Mouse (Mus musculus) kidney, postnatal 0 days (tissue): ENCODE data around the gene Cyp4f37. TPM values are rescaled to one million over a fixed set of nuclear protein-coding genes. Genes with fewer than 3 reads are reported as not detected.
"Not testable (repeated sequence)": the region's sequence is repeated elsewhere in the genome, so short reads cannot be mapped to it uniquely, and the experiment has no call there.

Experiments
- ATAC-seq: fragments of 200-750 bp; cut with Nextera tagmentation; replicated peaks from 2 replicates; pipeline ENCODE4 v1.8.0; 2017; ENCODE audit warnings: low read depth, moderate number of reproducible peaks, moderate TSS enrichment, moderate library complexity; ENCODE audit not compliant: low FRiP score
- DNase-seq: peaks from one replicate; pipeline ENCODE4 v3.0.0-alpha.2; 2016; ENCODE audit warnings: low spot score
- H3K27ac ChIP-seq: fragments of 300-500 bp; sonication (generic); 2 replicates; pipeline ENCODE4 v1.5.1; 2014; ENCODE audit warnings: mild to moderate bottlenecking
- H3K27me3 ChIP-seq: fragments of 300-500 bp; sonication (generic); 2 replicates; pipeline ENCODE4 v1.6.1; 2014; ENCODE audit warnings: low read length, mixed read lengths; ENCODE audit not compliant: insufficient read depth
- H3K36me3 ChIP-seq: fragments of 300-500 bp; sonication (generic); 2 replicates; pipeline ENCODE4 v1.6.1; 2014; ENCODE audit warnings: low read length, mixed read lengths; ENCODE audit not compliant: insufficient read depth
- H3K4me1 ChIP-seq: fragments of 300-500 bp; sonication (generic); replicated peaks from 2 replicates; pipeline ENCODE4 v1.6.1; 2014; ENCODE audit warnings: antibody characterized with exemption, low read length, mixed read lengths; ENCODE audit not compliant: insufficient read depth
- H3K4me2 ChIP-seq: fragments of 300-500 bp; sonication (generic); 2 replicates; pipeline ENCODE4 v1.6.1; 2014; ENCODE audit warnings: mild to moderate bottlenecking, low read length, moderate library complexity, mixed read lengths
- H3K4me3 ChIP-seq: fragments of 300-500 bp; sonication (generic); replicated peaks from 2 replicates; pipeline ENCODE4 v1.5.1; 2014; ENCODE audit warnings: low read depth, low read length
- H3K9ac ChIP-seq: fragments of 300-500 bp; sonication (generic); 2 replicates; pipeline ENCODE4 v1.6.1; 2014; ENCODE audit warnings: low read depth, low read length
- H3K9me3 ChIP-seq: fragments of 300-500 bp; sonication (generic); replicated peaks from 2 replicates; pipeline ENCODE4 v1.6.1; 2016; ENCODE audit warnings: low read length, inconsistent platforms, mixed read lengths
- CTCF ChIP-seq: IDR thresholded peaks from 2 replicates; pipeline ENCODE4 v1.5.1; 2016; ENCODE audit warnings: antibody characterized with exemption, low read depth, mild to moderate bottlenecking, moderate library complexity
- WGBS: fragments of 180-500 bp; shearing (Covaris S2); extraction: QIAGEN DNeasy Blood & Tissue Kit; methylation state at CpG from one replicate; pipeline ENCODE4 v1.1.7; 2014; 5-methylcytosine and 5-hydroxymethylcytosine counted together
- polyA plus RNA-seq: library from polyadenylated mRNA; unstranded; fragments of >200 nt; fragmentation: Nextera tagmentation; extraction: Ambion mirVana; gene quantifications from 2 replicates; pipeline ENCODE4 v1.2.1, GENCODE M21; 2015

Gene Cyp4f37
- not detected in 2 replicates for polyA plus RNA-seq

GRCm38 (mm10) chr17:32621018-32621417 is at the start of gene Cyp4f37:
Gene Cyp4f37, plus strand, starts transcription at chr17:32621309.
- not testable (repeated sequence) for H3K9me3 ChIP-seq, H3K36me3 ChIP-seq, H3K4me2 ChIP-seq, H3K9ac ChIP-seq, H3K4me3 ChIP-seq, H3K27ac ChIP-seq, ATAC-seq, H3K4me1 ChIP-seq, DNase-seq, H3K27me3 ChIP-seq
- WGBS, result 58% methylated on average over 4 of the region's 4 CpGs

GRCm38 (mm10) chr17:32573286-32573685 is 47.8 kb upstream of the Cyp4f37 start:
- H3K4me2 ChIP-seq, H3K9me3 ChIP-seq, H3K27me3 ChIP-seq, H3K36me3 ChIP-seq, H3K4me1 ChIP-seq, H3K4me3 ChIP-seq, H3K9ac ChIP-seq, ATAC-seq, H3K27ac ChIP-seq: not testable (repeated sequence)
- 38% methylated on average over 2 of the region's 2 CpGs for WGBS
- DNase-seq, result peak; percentile 9

- H3K4me3 ChIP-seq, result no peak overlapping the region
- H3K27me3 ChIP-seq, result no peaks in the 10 kb centered on the region
- ATAC-seq (no peak), DNase-seq (peak; percentile 2)
- no peak overlapping the region for H3K4me2 ChIP-seq
- H3K9me3 ChIP-seq, result no peaks in the 10 kb centered on the region
- H3K4me1 ChIP-seq, result no peaks in the 10 kb centered on the region
- H3K9ac ChIP-seq, result no peak overlapping the region
- H3K36me3 ChIP-seq, result no peaks in the 10 kb centered on the region
- 35% methylated on average over 7 of the region's 7 CpGs for WGBS
- no peak for TF ChIP-seq CTCF
- H3K27ac ChIP-seq, result no peak overlapping the region
Measured at GRCm38 (mm10) chr17:32577496-32578186, 43.5 kb upstream of the Cyp4f37 start.

- Histone ChIP-seq H3K4me3 (no peak overlapping the region), H3K9ac (no peak overlapping the region), H3K4me2 (no peak overlapping the region), H3K27ac (no peak overlapping the region), H3K36me3 (no peaks in the 10 kb centered on the region), H3K9me3 (no peaks in the 10 kb centered on the region), H3K4me1 (no peaks in the 10 kb centered on the region), H3K27me3 (no peaks in the 10 kb centered on the region)
- no peak for ATAC-seq
- DNase-seq, result no peak
- WGBS, result 90% methylated on average over 18 of the region's 18 CpGs
- TF ChIP-seq CTCF, result no peak
Measured at GRCm38 (mm10) chr17:32596494-32596893, 24.6 kb upstream of the Cyp4f37 start.

GRCm38 (mm10) chr17:32608055-32608454 is 13.1 kb upstream of the Cyp4f37 start:
- Histone ChIP-seq H3K27ac (no peak overlapping the region), H3K4me3 (no peak overlapping the region), H3K9me3 (no peaks in the 10 kb centered on the region), H3K27me3 (no peaks in the 10 kb centered on the region), H3K4me1 (no peaks in the 10 kb centered on the region), H3K9ac (no peak overlapping the region), H3K4me2 (no peak overlapping the region), H3K36me3 (no peaks in the 10 kb centered on the region)
- DNase-seq (no peak), ATAC-seq (no peak)
- no peak for TF ChIP-seq CTCF
- 80% methylated on average over 1 of the region's 1 CpGs for WGBS

GRCm38 (mm10) chr17:32610231-32610630 is 10.9 kb upstream of the Cyp4f37 start:
- not testable (repeated sequence) for H3K36me3 ChIP-seq, DNase-seq, ATAC-seq, H3K9me3 ChIP-seq, H3K4me2 ChIP-seq, H3K27me3 ChIP-seq, H3K9ac ChIP-seq, H3K4me1 ChIP-seq, H3K4me3 ChIP-seq, H3K27ac ChIP-seq
- 88% methylated on average over 3 of the region's 3 CpGs for WGBS

GRCm38 (mm10) chr17:32610896-32611295 is 10.2 kb upstream of the Cyp4f37 start:
- no peak overlapping the region for H3K9ac ChIP-seq
- WGBS, result 88% methylated on average over 3 of the region's 3 CpGs
- no peaks in the 10 kb centered on the region for H3K4me1 ChIP-seq
- H3K36me3 ChIP-seq, result no peaks in the 10 kb centered on the region
- H3K27me3 ChIP-seq, result no peaks in the 10 kb centered on the region
- no peaks in the 10 kb centered on the region for H3K9me3 ChIP-seq
- no peak overlapping the region for H3K4me3 ChIP-seq
- no peak for TF ChIP-seq CTCF
- ATAC-seq (no peak), DNase-seq (no peak)
- no peak overlapping the region for H3K27ac ChIP-seq
- no peak overlapping the region for H3K4me2 ChIP-seq
